Mouse (Mus musculus) liver (tissue): Measurements from ENCODE around the gene Stox2.

Experiments used
- DNase-seq: peaks from one replicate; pipeline ENCODE4 v3.0.0-alpha.2; 2020; ENCODE audit warnings: mixed read lengths

The Stox2 gene

GRCm38 (mm10) chr8:47178785-47179184, 267.4 kb downstream of the Stox2 start:
- DNase-seq: no peak

- no peak for DNase-seq
Measured at GRCm38 (mm10) chr8:47173823-47174222, 272.3 kb downstream of the Stox2 start.

GRCm38 (mm10) chr8:47172848-47173247, 273.3 kb downstream of the Stox2 start:
- no peak for DNase-seq

GRCm38 (mm10) chr8:47160688-47161087, 285.5 kb downstream of the Stox2 start:
- DNase-seq: no peak

GRCm38 (mm10) chr8:47154521-47154920, 291.6 kb downstream of the Stox2 start:
- no peak for DNase-seq

- no peak for DNase-seq
Measured at GRCm38 (mm10) chr8:47145258-47145657, 300.9 kb downstream of the Stox2 start.

GRCm38 (mm10) chr8:47136047-47136446, 310.1 kb downstream of the Stox2 start:
- no peak for DNase-seq

GRCm38 (mm10) chr8:47135586-47135985, 310.6 kb downstream of the Stox2 start:
- no peak for DNase-seq

- no peak for DNase-seq
Measured at GRCm38 (mm10) chr8:47134736-47135135, 311.4 kb downstream of the Stox2 start.

- DNase-seq: no peak
Measured at GRCm38 (mm10) chr8:47133381-47133780, 312.8 kb downstream of the Stox2 start.
